Mouse (Mus musculus) CD4-positive, CD25-positive, alpha-beta regulatory T cell, adult 4 months (primary cell): ENCODE results near the gene Hgfac. TPM values are rescaled to one million over a fixed set of nuclear protein-coding genes. Genes with fewer than 3 reads are reported as not detected.

Experiments
- polyA plus RNA-seq, 2 experiments: library from polyadenylated mRNA; unstranded; fragments of 100-300 nt; shearing (Covaris generic); gene quantifications; one replicate each; pipeline ENCODE4 v1.2.1; 2017

Gene Hgfac
- polyA plus RNA-seq, 2 experiments from 2014 or later, result 6.7 to 7.9 TPM

Other genes with a start within 250 kb of the Hgfac start
- gene Msantd1, start 133.5 kb upstream of the Hgfac start, polyA plus RNA-seq, result 1 to 10 TPM; 1.6 to 2.0 TPM
- 10 to 100 TPM in 1 of 2 experiments, 1 to 10 TPM in 1; 5.3 to 11.0 TPM for gene Rgs12, start 92.1 kb upstream of the Hgfac start, polyA plus RNA-seq
- not detected for gene Dok7, start 15.3 kb downstream of the Hgfac start, polyA plus RNA-seq
- 100 to 1,000 TPM in 1 of 2 experiments, 10 to 100 TPM in 1; 93.8 to 133 TPM for gene Lrpap1, start 64.3 kb downstream of the Hgfac start, polyA plus RNA-seq
- not detected for gene Adra2c, start 236.8 kb downstream of the Hgfac start, polyA plus RNA-seq